Mouse (Mus musculus) CH12.LX (cell line): ENCODE results near the gene Tnfsf9.

Experiments used
- CTCF ChIP-seq, 2 experiments: IDR thresholded peaks in 1 of 2; conservative IDR thresholded peaks in 1 of 2; 2 replicates each; pipeline ENCODE4 v1.5.1; 2011 to 2012; ENCODE audit warnings: low read depth in 2 of 2, low read length in 2 of 2, improper control_type of control experiment in 1 of 2, inconsistent platforms in 1 of 2, mild to moderate bottlenecking in 1 of 2, moderate library complexity in 1 of 2
- EP300 ChIP-seq: IDR thresholded peaks from 2 replicates; pipeline ENCODE4 v1.6.1; 2011; ENCODE audit warnings: low read length, improper control_type of control experiment
- MAX ChIP-seq: IDR thresholded peaks from 2 replicates; pipeline ENCODE4 v1.6.1; 2011; ENCODE audit warnings: low read length, improper control_type of control experiment
- TBP ChIP-seq: conservative IDR thresholded peaks from 2 replicates; pipeline ENCODE4 v1.6.1; 2011; ENCODE audit warnings: low read depth, low read length, improper control_type of control experiment
- ZNF384 ChIP-seq: IDR thresholded peaks from 2 replicates; pipeline ENCODE4 v1.6.1; 2012; ENCODE audit warnings: low read depth, low read length, improper control_type of control experiment, inconsistent platforms

DNA sequence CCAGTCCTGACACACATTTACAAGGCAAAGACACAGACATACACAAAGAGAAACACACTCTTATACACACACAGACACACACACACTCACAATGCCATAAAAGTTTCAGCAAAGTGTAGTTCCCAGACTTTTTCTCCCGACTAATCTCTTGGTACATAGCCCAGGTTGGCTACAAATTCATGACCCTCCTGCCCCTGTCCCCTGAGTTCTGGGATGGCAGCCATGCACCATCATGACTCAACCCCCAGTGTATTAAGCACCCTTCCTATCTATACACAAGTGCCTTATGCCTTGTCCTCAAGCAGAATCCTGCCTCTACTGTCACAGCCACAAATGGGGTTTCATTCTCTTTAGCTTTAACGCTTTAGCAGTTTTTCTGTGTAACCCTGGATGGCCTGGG is 11.7 kb downstream of the Tnfsf9 start:
- TF ChIP-seq CTCF (conservative IDR thresholded peaks at IDR 0.05 in 1 of 2, IDR thresholded peaks at IDR 0.05 in 1 of 2; ENCODE audit: low read depth in 2 of 2, low read length in 2 of 2) = no peak
- TF ChIP-seq TBP = no peak
- no peak for TF ChIP-seq MAX
- no peak for TF ChIP-seq EP300
- no peak for TF ChIP-seq ZNF384
